In genomic region chr4:8238560-8239305, GRCm38 (mm10) we compare ENCODE assay signal across 7 mouse cellular contexts. TPM values are rescaled to one million over a fixed set of nuclear protein-coding genes. Genes with fewer than 3 reads are reported as not detected.
DNase-seq lines count a peak whose midpoint lies in the region; ATAC-seq and TF ChIP-seq lines count a peak whose summit lies in the region.

Car8 (minus strand) TSS chr4:8239041.

- H3K27ac ChIP-seq in hindbrain, postnatal 0 days = peak within 1 kb of the TSS; percentile 60
- H3K27ac ChIP-seq in limb, embryonic 12.5 days = no peak within 1 kb of the TSS
- H3K27ac ChIP-seq in midbrain, embryonic 13.5 days = no peak within 1 kb of the TSS

- no peaks in the 10 kb centered on the region for H3K4me1 ChIP-seq in hindbrain, postnatal 0 days (ENCODE audit: insufficient read depth, low read length)
- peaks cover 6% of the 10 kb centered on the region for H3K4me1 ChIP-seq in limb, embryonic 12.5 days (replicated peaks)
- peaks cover 8% of the 10 kb centered on the region; the same call in 1 of the 2 replicates for H3K4me1 ChIP-seq in midbrain, embryonic 13.5 days (replicated peaks)

- no peaks in the 10 kb centered on the region for H3K36me3 ChIP-seq in hindbrain, postnatal 0 days (ENCODE audit: insufficient read depth, low read length)
- H3K36me3 ChIP-seq in limb, embryonic 12.5 days = no peaks in the 10 kb centered on the region
- H3K36me3 ChIP-seq in midbrain, embryonic 13.5 days = no peaks in the 10 kb centered on the region

- TF ChIP-seq CTCF in hindbrain, postnatal 0 days (IDR thresholded peaks at IDR 0.05; ENCODE audit: low read depth) = no peak

- H3K4me3 ChIP-seq in hindbrain, postnatal 0 days (ENCODE audit: low read length) = peak within 1 kb of the TSS; percentile 73
- H3K4me3 ChIP-seq in limb, embryonic 12.5 days (replicated peaks) = peak within 1 kb of the TSS; percentile 72
- peak within 1 kb of the TSS; percentile 73 for H3K4me3 ChIP-seq in midbrain, embryonic 13.5 days (replicated peaks)

- peak within 1 kb of the TSS; percentile 67 for H3K9ac ChIP-seq in hindbrain, postnatal 0 days (replicated peaks; ENCODE audit: low read length)
- peak within 1 kb of the TSS; percentile 65 for H3K9ac ChIP-seq in limb, embryonic 12.5 days (replicated peaks)
- H3K9ac ChIP-seq in midbrain, embryonic 13.5 days (replicated peaks) = peak within 1 kb of the TSS; percentile 78

- no peaks in the 10 kb centered on the region for H3K27me3 ChIP-seq in hindbrain, postnatal 0 days (ENCODE audit: insufficient read depth, low read length)
- peaks cover 10% of the 10 kb centered on the region; the same call in 1 of the 2 replicates for H3K27me3 ChIP-seq in limb, embryonic 12.5 days
- peaks cover 15% of the 10 kb centered on the region; the same call in 1 of the 2 replicates for H3K27me3 ChIP-seq in midbrain, embryonic 13.5 days

- peak within 1 kb of the TSS; percentile 99 for H3K4me2 ChIP-seq in hindbrain, postnatal 0 days (ENCODE audit: low read depth, low read length)
- H3K4me2 ChIP-seq in limb, embryonic 12.5 days = peak within 1 kb of the TSS; percentile 99
- peak within 1 kb of the TSS; percentile 99 for H3K4me2 ChIP-seq in midbrain, embryonic 13.5 days (replicated peaks)

- no peaks in the 10 kb centered on the region for H3K9me3 ChIP-seq in hindbrain, postnatal 0 days (ENCODE audit: low read length)
- H3K9me3 ChIP-seq in limb, embryonic 12.5 days = no peaks in the 10 kb centered on the region
- no peaks in the 10 kb centered on the region for H3K9me3 ChIP-seq in midbrain, embryonic 13.5 days

- peak; percentile 66 for DNase-seq in ZHBTc4 (ENCODE audit: low read depth, low spot score)
- peak; percentile 33 for DNase-seq in brain, adult 2 months (ENCODE audit: low read depth, low spot score)
- peak; percentile 16 for DNase-seq in gastrocnemius, postnatal 25 days
- DNase-seq in hindbrain, postnatal 0 days (ENCODE audit: low spot score) = peak; percentile 79
- peak; percentile 6 for DNase-seq in testis, postnatal 14 days (ENCODE audit: low spot score)

- ATAC-seq in hindbrain, postnatal 0 days = peak; percentile 92
- peak; percentile 86 for ATAC-seq in limb, embryonic 12.5 days (ENCODE audit: insufficient number of reproducible peaks, insufficient read depth, low FRiP score, low TSS enrichment, low read depth)
- peak; percentile 94 for ATAC-seq in midbrain, embryonic 13.5 days

- WGBS in hindbrain, postnatal 0 days = under 1% methylated on average over 49 of the region's 49 CpGs
- WGBS in limb, embryonic 12.5 days = 1% methylated on average over 48 of the region's 49 CpGs
- under 1% methylated on average over 48 of the region's 49 CpGs for WGBS in midbrain, embryonic 13.5 days

RNA-seq across cellular contexts. Expression of gene Car8, which starts in this region (rescaled TPM):
- 1 to 10 TPM; 2.5 to 2.8 TPM for total RNA-seq in gastrocnemius, postnatal 25 days (2021)
- 65.4 and 71.3 TPM in 2 replicates for total RNA-seq in hindbrain, postnatal 0 days (2014; rRNA removed)
- polyA plus RNA-seq in hindbrain, postnatal 0 days (2015; fragmentation: Nextera tagmentation; extraction: Ambion mirVana) = 82.4 and 93.7 TPM in 2 replicates
- 2.8 and 3.2 TPM in 2 replicates for polyA plus RNA-seq in limb, embryonic 12.5 days (2016; fragmentation: Nextera tagmentation; extraction: Ambion mirVana)
- polyA plus RNA-seq in midbrain, embryonic 13.5 days (2015; fragmentation: Nextera tagmentation; extraction: Ambion mirVana) = 1.5 and 2.2 TPM in 2 replicates

Comparison
In these comparisons a context has a peak if more than half of its experiments do, and no peak if none do; other contexts are left out.
1. RNA of gene Car8 (total RNA-seq): 65.4 to 71.3 TPM in hindbrain, postnatal 0 days; 2.5 to 2.8 TPM in gastrocnemius, postnatal 25 days; every median in the first group is over 10 times any median in the second.
2. RNA of gene Car8 (polyA plus RNA-seq): 82.4 to 93.7 TPM in hindbrain, postnatal 0 days; 2.8 to 3.2 TPM in limb, embryonic 12.5 days and 1.5 to 2.2 TPM in midbrain, embryonic 13.5 days; every median in the first group is over 10 times any median in the second.
3. DNase-seq: peak in every context shown above with its lines; median percentile 79 in hindbrain, postnatal 0 days; 66 in ZHBTc4; 33 in brain, adult 2 months; 16 in gastrocnemius, postnatal 25 days; 6 in testis, postnatal 14 days.
4. Peak in every context shown above with its lines, with median percentiles within 50 percentile points of each other: ATAC-seq, H3K4me2 ChIP-seq, H3K4me3 ChIP-seq and H3K9ac ChIP-seq.